Mouse (Mus musculus): ENCODE measurements around the gene Ica1l.
"Not testable (repeated sequence)": the region's sequence is repeated elsewhere in the genome, so short reads cannot be mapped to it uniquely, and the experiment has no call there.

Gene Ica1l

DNA sequence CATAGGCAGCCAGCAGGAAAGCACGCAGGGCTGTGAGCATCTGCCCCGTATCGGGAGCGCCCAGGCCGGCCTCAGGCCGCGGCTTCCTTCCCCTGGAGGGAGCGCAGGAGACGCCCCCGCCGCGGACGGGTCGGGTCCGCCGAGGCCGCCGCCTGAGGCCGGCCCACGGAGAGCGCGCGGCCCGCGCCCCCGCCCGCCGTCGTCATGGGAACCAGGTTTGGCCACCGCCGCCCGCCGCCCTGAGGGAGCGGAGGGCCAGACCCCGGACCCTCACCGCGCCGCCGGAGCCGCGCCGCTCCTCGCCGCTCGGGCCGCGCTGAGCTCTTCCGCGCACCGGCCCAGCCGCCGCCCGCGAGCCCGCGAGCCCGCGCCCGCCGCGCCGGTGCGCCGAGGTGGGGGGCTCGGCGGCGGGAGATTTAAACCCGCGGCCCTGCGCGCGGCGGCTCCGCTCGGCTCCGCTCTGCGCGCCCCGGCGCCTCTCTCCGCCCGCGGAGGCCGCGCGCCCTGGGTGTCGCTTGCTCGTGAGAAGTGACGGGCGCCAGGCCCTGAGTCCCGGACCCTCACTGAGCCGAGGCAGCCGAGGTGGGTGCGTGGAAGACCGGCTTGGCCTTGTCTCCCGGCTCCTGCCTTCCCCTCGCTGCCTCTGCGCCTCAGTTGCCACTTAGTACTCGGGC is at the start of gene Ica1l:
Gene Ica1l (minus strand): TSS at position 389 of the 674 bp plus-strand sequence.
- CTCF ChIA-PET, result no interaction called here

GRCm38 (mm10) chr1:60076411-60076810 is 33.4 kb upstream of the Ica1l start:
- CTCF ChIA-PET, result no interaction called here

DNA sequence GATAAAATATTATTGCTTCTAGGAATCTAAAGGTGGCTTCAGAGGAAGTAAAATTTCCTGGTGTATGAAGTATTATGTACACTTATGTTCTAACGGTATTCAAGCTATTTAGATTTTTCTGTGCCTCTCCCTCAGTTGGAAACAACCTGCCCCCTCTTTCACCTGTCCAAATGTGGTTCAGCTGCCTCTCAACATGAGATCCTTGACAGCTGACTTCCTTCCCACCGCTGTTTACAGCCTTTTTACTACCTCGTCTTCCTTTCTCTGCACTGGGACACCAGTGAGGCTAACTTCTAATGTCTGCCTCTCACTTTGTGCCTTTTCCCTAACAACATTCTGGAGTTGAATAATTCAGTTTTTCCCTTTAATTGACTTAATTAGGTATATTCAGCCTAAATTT is 32.6 kb upstream of the Ica1l start:
- CTCF ChIA-PET, result no interaction called here

DNA sequence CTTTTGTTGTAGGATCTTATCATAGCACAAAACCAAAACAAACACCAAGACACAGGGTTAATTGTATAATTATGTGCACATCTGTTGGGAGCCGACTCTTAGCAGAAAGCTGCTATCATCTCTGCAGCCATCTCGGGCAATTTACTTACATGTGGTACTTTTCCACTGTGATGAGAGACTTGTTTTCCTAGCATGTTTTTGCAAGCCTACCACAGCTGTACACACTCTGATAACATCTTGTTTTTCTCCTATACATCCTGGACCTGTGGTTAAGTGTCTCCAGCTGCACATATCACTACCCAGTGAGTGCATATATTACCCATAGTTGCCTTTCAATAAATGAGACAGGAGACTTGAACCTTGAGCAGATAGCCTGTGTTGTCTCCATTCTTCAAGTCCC is 32.0 kb upstream of the Ica1l start:
- CTCF ChIA-PET, result no interaction called here

- CTCF ChIA-PET, result not testable (repeated sequence)
These were observed 27.7 kb upstream of the Ica1l start for GRCm38 (mm10) chr1:60070725-60071124.

GRCm38 (mm10) chr1:60056310-60056709 is 13.3 kb upstream of the Ica1l start:
- CTCF ChIA-PET, result interaction anchor here (0.5 to 0.7 kb wide), 2 partner anchors 40 to 120 kb away, joined by 5 read pairs; no protein-coding TSS in a partner anchor

- CTCF ChIA-PET, result no interaction called here
These were observed 11.7 kb upstream of the Ica1l start for GRCm38 (mm10) chr1:60054659-60055058.

- CTCF ChIA-PET, result not testable (repeated sequence)
These were observed 4.5 kb upstream of the Ica1l start for GRCm38 (mm10) chr1:60047481-60047880.

DNA sequence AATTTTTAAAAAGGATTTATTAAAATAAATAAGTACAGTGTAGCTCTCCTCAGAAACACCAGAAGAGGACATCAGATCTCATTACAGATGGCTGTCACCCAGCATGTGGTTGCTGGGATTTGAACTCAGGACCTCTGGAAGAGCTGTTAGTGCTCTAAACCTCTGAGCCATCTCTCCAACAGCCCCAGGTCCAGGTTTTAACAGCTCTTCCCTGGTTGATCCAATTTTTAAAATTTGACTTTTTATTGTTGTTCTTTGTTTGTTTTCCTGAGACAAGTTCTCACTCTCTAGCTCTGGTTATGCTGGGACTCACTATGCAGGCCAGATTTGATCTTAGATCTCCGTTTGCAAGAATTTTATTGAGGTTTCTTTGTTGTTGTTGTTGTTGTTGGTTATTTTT is 1.6 kb upstream of the Ica1l start:
- CTCF ChIA-PET, result no interaction called here

DNA sequence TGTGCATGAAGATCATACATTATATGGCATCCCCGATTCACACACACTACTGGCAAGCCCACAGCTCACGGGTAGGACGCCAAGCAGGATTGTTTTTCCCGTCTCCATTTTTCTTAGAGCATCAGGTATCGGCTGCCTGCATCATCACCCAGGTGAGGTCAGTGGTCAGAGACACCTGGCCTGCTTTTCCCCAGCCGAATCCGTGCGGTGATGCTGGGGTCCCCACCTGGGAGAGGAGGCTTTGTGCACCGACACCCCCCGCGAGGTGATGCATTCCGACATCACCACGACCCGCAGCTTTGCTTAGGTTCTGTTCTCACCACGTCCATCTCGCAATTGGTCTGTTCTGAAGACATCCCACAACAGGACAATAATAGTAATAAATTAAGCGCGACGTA is 587 bp downstream of the Ica1l start:
- CTCF ChIA-PET, result no interaction called here

GRCm38 (mm10) chr1:60035044-60035443 is 7.9 kb downstream of the Ica1l start:
- CTCF ChIA-PET, result no interaction called here

- CTCF ChIA-PET, result no interaction called here
These were observed 25.9 kb downstream of the Ica1l start for GRCm38 (mm10) chr1:60017031-60017469.

DNA sequence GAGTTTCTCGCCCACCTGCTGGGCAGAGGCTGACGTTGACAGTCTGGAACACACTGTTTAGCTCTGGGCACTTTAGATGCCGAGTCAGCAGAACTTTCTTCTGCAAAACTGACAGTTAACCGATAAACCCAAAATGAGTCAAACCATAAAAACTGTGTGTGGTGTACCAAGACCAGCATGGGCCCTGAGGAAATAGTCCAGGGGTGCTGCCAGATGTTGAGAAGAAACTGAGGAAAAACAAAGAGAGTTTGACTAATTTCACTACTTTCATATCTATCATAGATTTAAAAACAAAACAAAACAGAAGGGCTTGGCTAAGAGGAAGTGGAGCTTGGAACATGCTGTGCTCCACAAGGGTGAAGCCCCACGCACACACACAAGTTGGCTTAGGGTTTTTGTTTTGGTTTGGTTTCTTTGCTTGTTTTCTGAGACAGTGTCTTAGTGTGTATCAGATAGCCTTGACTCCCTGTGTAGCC is 26.8 kb downstream of the Ica1l start:
- CTCF ChIA-PET, result no interaction called here

GRCm38 (mm10) chr1:60015511-60015910 is 27.5 kb downstream of the Ica1l start:
- CTCF ChIA-PET, result no interaction called here

DNA sequence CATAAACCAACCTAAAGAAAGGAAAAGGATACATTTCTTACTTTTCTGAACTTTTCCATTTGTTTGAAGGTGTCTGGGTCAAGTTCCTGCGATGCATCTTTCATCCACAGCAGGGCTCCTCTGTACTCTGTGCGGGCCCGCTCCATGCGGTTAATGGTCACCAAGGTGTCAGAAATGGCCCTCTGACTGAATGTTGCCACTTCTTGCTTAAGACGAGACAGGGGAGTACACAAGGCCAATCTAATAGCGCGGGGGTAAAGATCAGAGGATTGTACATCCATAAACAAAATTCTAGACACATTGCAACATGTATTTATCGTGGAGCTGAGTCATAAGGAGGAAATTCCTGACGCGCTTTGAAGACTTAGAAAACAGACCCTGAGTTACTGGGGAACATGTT is 29.2 kb downstream of the Ica1l start:
- CTCF ChIA-PET, result no interaction called here

DNA sequence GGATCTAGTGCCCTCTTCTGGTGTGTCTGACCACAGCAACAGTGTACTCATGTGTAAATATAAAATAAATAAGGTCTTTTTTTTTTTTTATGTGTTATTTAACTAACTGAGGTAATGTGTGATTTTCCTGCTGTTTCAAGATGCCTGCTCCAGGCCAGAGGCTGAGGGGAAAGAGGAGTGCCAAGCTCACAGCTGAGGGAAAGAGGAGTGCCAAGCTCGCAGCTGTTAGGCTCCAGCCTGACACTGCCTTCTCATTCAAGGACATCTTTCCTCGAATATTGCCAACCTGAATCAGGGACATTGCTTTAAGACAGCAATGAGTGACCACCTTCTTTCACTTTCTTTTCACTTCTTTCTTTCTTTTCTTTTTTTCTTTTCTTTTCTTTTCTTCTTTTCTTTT is 34.2 kb downstream of the Ica1l start:
- CTCF ChIA-PET, result no interaction called here

DNA sequence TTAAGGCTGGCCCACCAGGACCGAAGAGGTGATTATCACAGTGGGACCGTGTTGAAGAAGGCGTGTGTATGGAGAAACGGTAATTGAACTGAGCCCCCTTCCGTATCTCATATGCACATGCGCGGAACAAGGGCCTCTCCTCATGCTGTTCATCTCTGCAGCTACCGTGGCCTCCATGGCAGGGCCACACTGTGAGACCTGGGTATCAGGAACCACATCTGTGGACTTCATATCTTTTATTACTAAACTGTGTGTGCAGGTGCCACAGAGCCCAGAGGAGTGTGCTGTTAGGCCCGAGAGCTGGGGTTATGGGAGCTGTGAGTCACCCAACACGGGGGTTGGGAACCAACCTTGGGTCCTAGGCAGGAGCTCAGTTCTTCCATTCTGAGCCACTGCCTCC is 35.6 kb downstream of the Ica1l start:
- CTCF ChIA-PET, result interaction anchor here (0.6 kb wide), 1 partner anchor 62 kb away, joined by 5 read pairs; no protein-coding TSS in a partner anchor

DNA sequence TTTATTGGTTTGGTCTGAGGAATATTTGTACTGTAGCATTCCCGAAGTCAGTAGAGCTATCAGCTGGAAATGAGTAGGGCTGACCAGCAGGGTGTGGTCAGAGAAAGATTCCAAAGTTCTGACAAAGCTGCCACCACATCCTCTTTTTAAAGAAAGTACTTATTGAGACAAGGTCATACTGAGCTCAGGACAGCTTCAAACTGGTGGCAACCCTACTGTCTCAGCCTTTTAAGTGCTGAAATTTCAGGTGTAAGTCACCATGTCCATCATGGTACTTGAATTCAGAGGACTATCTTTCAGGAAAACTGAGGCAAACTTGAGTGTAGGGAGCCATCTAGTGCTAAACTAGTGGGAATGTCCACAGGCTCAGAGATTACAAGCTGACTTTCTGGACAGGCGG is 42.7 kb downstream of the Ica1l start:
- CTCF ChIA-PET, result no interaction called here

DNA sequence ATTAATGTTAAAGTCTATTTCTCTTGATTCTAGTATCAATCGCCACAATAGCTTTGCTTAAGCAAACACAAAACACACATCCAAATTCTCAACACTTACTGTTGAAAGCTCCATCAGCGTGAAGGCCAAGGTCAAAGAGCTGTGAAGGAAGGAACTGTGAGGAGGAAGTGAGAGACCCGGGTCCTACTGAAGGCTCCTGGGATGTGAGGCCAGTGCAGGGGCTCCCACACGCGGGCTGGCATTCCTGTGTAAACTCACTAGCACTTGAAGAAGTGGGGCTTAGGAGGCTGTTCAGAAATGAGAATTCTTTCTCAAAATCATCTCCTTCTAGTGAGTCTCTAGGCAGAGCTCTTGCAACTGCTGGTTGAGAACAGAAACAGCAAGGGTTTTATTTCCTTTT is 45.6 kb downstream of the Ica1l start:
- CTCF ChIA-PET, result no interaction called here

GRCm38 (mm10) chr1:59995646-59996045 is 47.3 kb downstream of the Ica1l start:
- CTCF ChIA-PET, result no interaction called here

GRCm38 (mm10) chr1:59987399-59988040 is 55.5 kb downstream of the Ica1l start:
- CTCF ChIA-PET, result no interaction called here

- CTCF ChIA-PET, result no interaction called here
These were observed 56.4 kb downstream of the Ica1l start for GRCm38 (mm10) chr1:59986626-59987025.

DNA sequence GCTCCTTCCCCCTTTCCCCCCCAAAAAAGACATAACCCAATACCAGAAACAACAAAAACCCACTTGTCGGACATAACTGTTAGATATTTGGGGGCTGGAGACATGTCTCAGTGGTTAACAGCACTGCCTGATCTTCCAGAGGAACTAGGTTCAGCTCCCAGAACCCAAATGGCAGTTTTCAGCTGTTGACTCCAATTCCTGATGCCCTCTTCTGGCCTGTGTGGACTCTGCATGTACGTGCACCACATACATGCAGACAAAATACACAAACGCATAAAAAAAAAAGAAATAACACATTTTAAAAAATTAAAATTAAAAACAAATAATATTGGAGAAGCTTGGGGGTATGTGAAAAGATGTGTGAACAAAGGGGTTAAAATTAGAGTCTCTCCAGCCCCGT is 75.7 kb downstream of the Ica1l start:
- CTCF ChIA-PET, result interaction anchor here (0.7 kb wide), 3 partner anchors 14 to 1074 kb away, joined by 3 to 5 read pairs (median 3); no protein-coding TSS in a partner anchor

Measured in spleen, embryonic (tissue).